Mouse (Mus musculus) small intestine, adult 2 months (tissue): ENCODE measurements at regions not wholly inside any gene's neighbourhood (a gene's known extent, or its start where the extent isn't known, plus 50 kb on each side); places are given as distances from the start of the nearest gene placed in this dataset.

Source experiments
- CTCF ChIP-seq: fragments of 200-500 bp; IDR thresholded peaks from 2 replicates; pipeline ENCODE4 v1.5.1; 2012; ENCODE audit warnings: low read depth, mild to moderate bottlenecking, control low read depth, inconsistent platforms, low read length, moderate library complexity, mixed read lengths; ENCODE audit not compliant: insufficient replicate concordance, insufficient read length; ENCODE audit errors: extremely low read depth
- POLR2A ChIP-seq: fragments of 200-500 bp; IDR thresholded peaks from 2 replicates; pipeline ENCODE4 v1.6.1; 2012; ENCODE audit warnings: low read depth, mild to moderate bottlenecking, control low read depth, inconsistent platforms, low read length, moderate library complexity

- TF ChIP-seq CTCF (no peak), POLR2A (no peak)
Observed at GRCm38 (mm10) chr4:40063751-40064456, 79.0 kb upstream of the Aco1 start.
